Mouse (Mus musculus): ENCODE measurements around the gene Tmem97.
A peak's percentile ranks its signal among the peaks of the same experiment; 100 is the strongest.
"Not testable (repeated sequence)": the region's sequence is repeated elsewhere in the genome, so short reads cannot be mapped to it uniquely, and the experiment has no call there.

The Tmem97 gene

GRCm38 (mm10) chr11:78551059-78551398 lies 452 bp upstream of the Tmem97 start:
- no peak for DNase-seq (ENCODE audit: low read depth, low spot score)

GRCm38 (mm10) chr11:78549491-78549987 lies 1.0 kb downstream of the Tmem97 start:
- DNase-seq (ENCODE audit: low read depth, low spot score) = no peak

- DNase-seq (ENCODE audit: low read depth, low spot score) = no peak
Measured at GRCm38 (mm10) chr11:78547718-78548460, 2.7 kb downstream of the Tmem97 start.

GRCm38 (mm10) chr11:78545181-78545580 lies 5.4 kb downstream of the Tmem97 start:
- DNase-seq (ENCODE audit: low read depth, low spot score) = no peak

DNA sequence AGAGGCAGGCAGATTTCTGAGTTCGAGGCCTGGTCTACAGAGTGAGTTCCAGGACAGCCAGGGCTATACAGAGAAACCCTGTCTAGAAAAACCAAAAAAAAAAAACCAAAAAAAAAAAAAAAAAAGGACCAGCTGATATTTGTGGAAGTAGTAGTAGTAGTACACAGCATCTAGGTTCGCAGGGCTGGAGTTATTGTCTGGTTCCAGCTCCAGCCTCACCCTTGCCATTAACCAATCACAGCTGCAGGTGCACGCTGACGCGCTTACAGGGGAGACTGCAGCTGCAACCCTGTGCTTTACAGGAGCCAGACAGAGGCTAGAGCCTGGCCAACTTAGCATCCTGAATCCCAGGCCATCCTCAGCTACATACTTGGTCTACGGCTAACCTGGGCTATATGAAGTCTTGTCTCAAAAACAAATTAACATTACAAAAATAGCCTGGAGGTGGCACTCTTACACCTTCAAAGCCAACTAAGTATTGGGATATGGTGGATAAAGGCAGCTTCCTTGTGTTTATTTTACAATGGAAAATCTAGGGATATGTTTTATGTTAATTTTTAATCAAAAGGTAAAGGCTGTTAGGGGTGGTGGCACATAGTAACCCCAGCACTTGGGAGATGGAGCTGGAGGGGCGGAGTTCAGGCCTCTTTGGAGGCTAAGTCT lies 6.0 kb downstream of the Tmem97 start:
- DNase-seq (ENCODE audit: low read depth, low spot score) = no peak

DNA sequence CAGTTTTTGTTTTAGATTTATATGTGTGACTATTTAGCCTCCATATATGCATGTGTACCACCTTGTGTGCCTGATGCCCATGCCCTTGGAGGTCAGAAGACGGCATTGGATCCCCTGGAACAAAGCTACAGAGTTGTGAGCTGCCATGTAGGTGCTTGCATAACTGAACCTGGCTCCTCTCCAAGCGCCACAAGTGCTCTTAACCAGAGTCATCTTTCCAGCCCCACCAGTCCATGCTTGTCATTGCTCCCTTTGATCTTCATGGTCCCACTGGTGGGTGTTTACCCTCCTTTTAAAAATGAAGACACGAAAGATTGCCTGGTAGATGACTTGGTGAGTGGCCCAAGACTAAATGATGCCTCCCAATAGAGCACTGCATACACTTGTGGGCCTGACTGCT lies 10.2 kb downstream of the Tmem97 start:
- DNase-seq (ENCODE audit: low read depth, low spot score) = no peak

DNA sequence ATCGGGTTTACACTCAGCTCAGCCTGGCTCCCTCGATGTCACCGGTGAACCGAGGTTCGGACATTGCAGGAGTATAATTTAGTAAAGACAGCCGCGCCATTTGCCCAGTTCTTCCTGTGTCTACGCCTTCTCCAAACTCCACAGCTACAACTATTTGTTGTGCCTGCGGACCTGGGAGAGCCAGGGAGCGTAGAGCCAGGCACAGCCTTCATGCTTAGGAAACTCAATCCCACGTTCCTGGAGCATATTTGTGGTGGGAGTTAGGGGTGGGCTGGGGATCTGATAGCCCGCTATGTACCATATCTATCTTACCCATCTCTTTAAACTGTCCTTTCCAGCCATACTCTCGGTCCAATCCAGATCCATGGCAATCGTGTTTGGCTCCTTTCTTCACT lies 13.9 kb downstream of the Tmem97 start:
- no peak for DNase-seq (ENCODE audit: low read depth, low spot score)

DNA sequence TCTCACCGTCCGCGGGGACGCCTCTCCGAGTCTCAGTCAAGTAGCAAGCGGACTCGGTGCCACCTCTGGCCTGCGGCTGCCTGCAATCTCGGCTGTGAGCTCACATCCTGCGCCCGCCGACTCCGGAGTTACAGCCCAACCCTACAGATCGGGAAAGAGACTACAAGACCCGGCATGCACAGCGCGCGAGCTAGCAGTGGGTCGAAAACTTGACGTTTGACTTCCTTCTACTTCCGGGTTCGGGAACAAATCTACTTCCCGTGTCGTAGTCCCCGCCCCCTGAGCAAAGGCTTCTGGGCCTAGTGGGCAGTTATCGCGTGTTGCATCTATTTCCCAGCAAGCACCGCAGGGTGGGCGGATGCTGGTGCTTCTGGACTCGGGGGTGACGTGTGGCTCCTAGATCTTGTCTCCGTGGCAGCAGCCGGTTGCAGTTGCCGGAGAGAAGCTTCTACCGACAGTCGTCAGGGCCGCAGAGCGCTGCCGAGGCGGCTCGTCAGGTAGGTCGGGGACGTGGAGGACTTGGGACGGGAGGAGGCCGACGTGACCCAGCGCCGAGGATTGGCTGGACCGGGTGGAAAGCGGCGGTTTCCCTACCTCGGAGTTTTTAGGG lies 14.4 kb downstream of the Tmem97 start, which contains the start of the genes Tnfaip1 and Ift20:
TSS of gene Tnfaip1 (minus strand) at position 253 of the 610 bp plus-strand sequence.
TSS of gene Ift20 (plus strand) at position 282 of the 610 bp plus-strand sequence.
- peak; percentile 99 for DNase-seq (ENCODE audit: low read depth, low spot score)

DNA sequence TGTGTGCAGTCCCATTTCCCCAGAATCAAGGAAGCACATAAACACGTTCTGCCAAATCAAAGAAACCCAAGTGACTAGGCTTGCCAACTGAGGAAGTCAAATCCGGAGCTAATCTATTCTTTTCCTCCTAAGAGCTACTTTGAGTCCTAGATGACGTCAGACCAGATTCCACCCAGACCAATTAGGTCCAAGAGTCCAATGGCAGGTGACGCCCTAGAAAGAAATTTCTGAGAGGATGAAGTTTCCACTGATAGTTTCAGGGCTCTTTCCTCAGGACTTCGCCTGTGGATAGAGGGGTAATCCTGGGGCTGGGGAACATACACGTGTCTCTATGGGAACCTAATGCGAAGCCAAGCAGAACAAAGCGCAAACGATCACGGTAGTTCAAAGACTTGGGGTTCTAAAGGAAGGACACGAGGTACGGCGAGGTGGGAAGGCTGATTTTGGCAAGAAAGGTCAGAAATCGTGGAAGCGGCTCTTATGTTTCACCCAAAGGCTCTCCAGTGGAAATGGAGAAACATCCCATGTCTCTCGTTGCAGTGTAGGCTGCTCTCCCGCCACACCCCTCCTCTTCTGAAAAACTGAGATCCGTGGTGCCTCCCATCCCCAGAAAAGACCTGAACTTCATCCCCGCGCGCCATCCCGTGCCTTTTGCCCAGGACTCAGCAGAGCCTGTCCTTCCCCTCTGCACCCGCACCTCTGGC lies 15.0 kb downstream of the Tmem97 start:
- no peak for DNase-seq (ENCODE audit: low read depth, low spot score)

DNA sequence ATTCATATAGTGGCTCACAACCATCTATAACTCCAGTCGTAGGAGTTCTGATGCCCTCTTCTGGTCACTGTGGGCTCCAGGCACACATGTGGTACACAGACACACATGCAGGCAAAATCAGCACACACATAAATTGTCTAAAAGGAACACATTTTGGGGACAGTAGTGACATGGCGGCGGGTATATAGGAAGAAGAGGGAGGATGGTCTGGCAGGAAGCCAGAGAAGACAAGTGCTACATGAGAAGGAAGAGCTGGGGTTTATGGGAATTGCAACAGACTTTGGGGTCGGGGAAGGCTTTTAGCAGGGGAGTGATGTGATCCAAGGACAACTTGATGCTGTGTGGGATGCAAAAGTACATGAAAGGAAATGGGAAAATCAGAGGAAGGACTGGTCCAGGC lies 16.1 kb downstream of the Tmem97 start:
- no peak for DNase-seq (ENCODE audit: low read depth, low spot score)

DNA sequence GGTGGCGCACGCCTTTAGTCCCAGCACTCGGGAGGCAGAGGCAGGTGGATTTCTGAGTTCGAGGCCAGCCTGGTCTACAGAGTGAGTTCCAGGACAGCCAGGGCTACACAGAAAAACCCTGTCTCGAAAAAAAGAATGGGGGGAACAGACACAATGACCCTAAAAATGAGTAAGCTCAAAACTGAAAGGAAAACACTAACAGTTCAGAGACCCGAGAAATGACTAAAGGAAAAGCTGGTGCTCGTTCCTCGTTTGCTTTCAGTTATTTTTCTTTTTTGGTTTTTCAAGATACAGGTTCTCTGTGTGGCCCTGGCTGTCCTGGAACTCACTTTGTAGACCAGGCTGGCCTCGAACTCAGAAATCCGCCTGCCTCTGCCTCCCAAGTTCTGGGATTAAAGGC lies 19.1 kb downstream of the Tmem97 start:
- not testable (repeated sequence) for DNase-seq (ENCODE audit: low read depth, low spot score)

GRCm38 (mm10) chr11:78531046-78531445 lies 19.5 kb downstream of the Tmem97 start:
- DNase-seq (ENCODE audit: low read depth, low spot score) = no peak

GRCm38 (mm10) chr11:78530001-78530400 lies 20.6 kb downstream of the Tmem97 start:
- no peak for DNase-seq (ENCODE audit: low read depth, low spot score)

DNA sequence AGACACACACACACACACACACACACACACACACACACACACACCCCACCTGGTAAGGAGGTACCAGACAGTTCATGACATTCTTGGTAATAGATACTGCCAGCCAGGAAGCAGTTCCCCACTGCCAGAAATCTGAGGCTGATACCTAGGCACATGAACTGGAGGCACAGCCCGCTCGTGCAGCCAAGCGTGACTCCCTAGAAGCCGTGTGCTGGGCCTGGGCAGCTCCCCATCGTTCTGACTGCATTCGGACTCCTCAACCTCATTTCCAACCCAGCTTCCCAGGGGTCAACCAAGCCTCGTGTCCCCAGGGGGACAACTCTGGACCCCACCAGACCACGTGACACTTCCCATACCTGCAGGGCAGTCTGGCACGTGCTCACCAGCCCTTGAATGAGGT lies 21.9 kb downstream of the Tmem97 start:
- no peak for DNase-seq (ENCODE audit: low read depth, low spot score)

DNA sequence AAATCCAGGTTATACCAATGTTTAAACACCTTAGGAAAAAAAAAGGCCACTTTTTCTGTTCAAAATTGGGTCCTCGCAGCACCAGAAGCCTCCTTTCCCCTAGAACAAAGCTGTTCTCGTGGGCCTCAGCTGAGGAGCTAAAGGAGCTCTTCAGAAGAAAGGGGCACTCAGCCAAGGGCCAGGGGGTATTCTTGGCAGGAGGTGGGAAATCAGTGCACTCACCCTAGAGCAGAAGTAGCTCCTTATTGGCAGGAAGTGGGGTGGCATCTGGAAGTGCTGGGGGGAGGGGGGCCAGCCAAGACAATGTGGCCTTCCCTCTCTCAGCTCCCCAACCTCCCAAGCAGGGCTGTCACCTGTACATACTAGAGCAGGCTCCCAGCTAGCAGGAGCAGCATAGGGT lies 25.7 kb downstream of the Tmem97 start:
- DNase-seq (ENCODE audit: low read depth, low spot score) = no peak

DNA sequence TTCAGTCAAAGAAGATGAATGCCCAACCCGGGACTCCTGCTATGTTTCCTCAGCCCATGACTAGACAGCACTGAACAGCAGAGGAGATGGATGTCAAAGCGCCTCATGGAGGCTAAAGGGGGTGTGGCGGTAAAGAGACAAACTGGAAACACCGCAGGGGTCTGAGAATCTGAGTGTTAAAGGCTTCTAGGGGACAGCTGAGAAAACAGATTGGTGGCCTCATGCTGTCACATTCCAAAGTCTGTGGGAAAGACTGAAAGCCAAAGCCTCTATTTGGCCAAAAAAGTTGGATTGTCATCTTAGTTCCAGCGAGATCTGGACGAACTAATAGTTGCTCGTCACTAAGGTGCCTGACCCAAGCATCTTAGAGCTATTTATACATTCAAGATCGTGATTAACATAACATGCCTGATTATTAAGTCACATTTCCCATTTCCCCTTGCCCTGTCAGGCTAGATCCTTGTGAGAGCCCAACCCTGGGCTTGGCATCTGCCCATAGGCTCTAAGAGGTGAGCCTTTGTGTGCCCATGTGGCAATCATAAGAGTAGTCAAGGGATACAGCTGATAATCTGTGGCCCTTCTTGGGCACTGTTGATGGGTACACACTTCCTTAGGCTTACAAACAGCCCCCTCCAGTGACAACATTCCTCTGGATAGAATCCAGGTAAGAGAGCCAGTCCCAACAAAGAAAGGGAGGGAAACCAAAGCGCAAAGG lies 27.2 kb downstream of the Tmem97 start:
- no peak for DNase-seq (ENCODE audit: low read depth, low spot score)

GRCm38 (mm10) chr11:78522481-78522997 lies 28.0 kb downstream of the Tmem97 start:
- no peak for DNase-seq (ENCODE audit: low read depth, low spot score)

DNA sequence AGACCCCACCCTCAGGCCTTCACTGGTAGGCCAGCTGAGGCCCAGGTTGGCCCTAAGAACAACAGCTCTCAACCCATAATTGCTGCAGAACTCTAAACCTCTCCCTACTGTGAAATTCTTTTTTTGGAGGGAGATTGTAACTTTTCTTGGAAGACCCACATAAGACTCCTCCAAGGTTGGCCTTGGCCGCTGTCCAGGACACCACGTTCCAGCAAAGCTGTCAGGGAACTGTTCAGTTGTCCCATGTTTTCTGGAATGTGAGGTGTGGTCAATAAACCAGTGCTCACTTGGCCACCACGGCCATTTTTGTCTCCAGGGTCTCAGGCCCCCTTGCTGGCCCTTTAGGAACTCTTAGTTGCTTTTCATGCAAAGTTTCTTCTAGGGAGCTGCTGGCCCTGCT lies 28.7 kb downstream of the Tmem97 start:
- no peak for DNase-seq (ENCODE audit: low read depth, low spot score)

GRCm38 (mm10) chr11:78518931-78519330 lies 31.6 kb downstream of the Tmem97 start:
- DNase-seq (ENCODE audit: low read depth, low spot score) = no peak

- no peak for DNase-seq (ENCODE audit: low read depth, low spot score)
Measured at GRCm38 (mm10) chr11:78515549-78516325, 34.8 kb downstream of the Tmem97 start.

Data from brain, embryonic 18.5 days (tissue).